Comparison of ENCODE assay signal across 7 mouse cellular contexts in the genomic region with DNA sequence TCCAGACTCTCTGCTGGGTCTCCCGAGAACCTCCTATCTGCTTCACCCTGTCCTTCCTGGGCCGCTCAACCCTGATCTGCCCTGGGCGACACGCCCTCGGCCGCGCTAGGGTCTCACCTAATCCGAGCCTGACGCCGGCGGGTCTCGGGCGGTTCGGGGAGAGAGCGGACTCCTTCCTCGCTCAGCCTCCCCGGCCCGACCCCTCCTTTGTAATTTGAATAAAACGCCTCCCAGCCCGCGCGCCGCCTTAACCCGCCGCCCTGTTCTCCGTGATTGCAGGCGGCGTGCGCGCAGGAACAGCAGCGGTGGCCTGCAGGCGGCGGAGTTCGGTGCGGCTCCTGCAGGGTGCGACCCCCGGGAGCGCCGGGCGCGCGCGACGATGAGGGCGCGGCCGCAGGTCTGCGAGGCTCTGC. TPM values are rescaled to one million over a fixed set of nuclear protein-coding genes. Genes with fewer than 3 reads are reported as not detected.
DNase-seq lines count a peak whose midpoint lies in the region; ATAC-seq and TF ChIP-seq lines count a peak whose summit lies in the region.

No protein-coding gene starts in this region.

- peak overlapping the region; percentile 94 for H3K4me2 ChIP-seq in heart, postnatal 0 days (ENCODE audit: low read depth, low read length)
- peak overlapping the region; percentile 87 for H3K4me2 ChIP-seq in limb, embryonic 11.5 days (ENCODE audit: low read depth, severe bottlenecking)
- H3K4me2 ChIP-seq in midbrain, embryonic 14.5 days (ENCODE audit: low read length): peak overlapping the region; percentile 89

- under 1% methylated on average over 45 of the region's 48 CpGs for WGBS in heart, postnatal 0 days
- WGBS in limb, embryonic 11.5 days: under 1% methylated on average over 48 of the region's 48 CpGs
- under 1% methylated on average over 48 of the region's 48 CpGs for WGBS in midbrain, embryonic 14.5 days

- H3K4me1 ChIP-seq in heart, postnatal 0 days (ENCODE audit: control insufficient read depth, insufficient read depth): peaks cover 32% of the 10 kb centered on the region
- peaks cover 61% of the 10 kb centered on the region for H3K4me1 ChIP-seq in limb, embryonic 11.5 days (ENCODE audit: control insufficient read depth, insufficient read depth, low read length)
- H3K4me1 ChIP-seq in midbrain, embryonic 14.5 days (ENCODE audit: control insufficient read depth, insufficient read depth, low read length): peaks cover 34% of the 10 kb centered on the region

- H3K9me3 ChIP-seq in heart, postnatal 0 days (replicated peaks; ENCODE audit: control insufficient read depth, low read length): no peaks in the 10 kb centered on the region
- H3K9me3 ChIP-seq in limb, embryonic 11.5 days (ENCODE audit: control insufficient read depth, low read length): no peaks in the 10 kb centered on the region
- H3K9me3 ChIP-seq in midbrain, embryonic 14.5 days (ENCODE audit: control insufficient read depth, low read length): no peaks in the 10 kb centered on the region

- H3K27ac ChIP-seq in heart, postnatal 0 days (ENCODE audit: low read depth): no peak overlapping the region
- no peak overlapping the region for H3K27ac ChIP-seq in limb, embryonic 11.5 days (replicated peaks; ENCODE audit: low read depth, low read length)
- no peak overlapping the region for H3K27ac ChIP-seq in midbrain, embryonic 14.5 days (replicated peaks; ENCODE audit: low read depth, low read length)

- ATAC-seq in heart, postnatal 0 days (ENCODE audit: insufficient read depth, low read depth): peak; percentile 14; the same call in 1 of the 2 replicates
- no peak for ATAC-seq in limb, embryonic 11.5 days (ENCODE audit: insufficient number of reproducible peaks, low FRiP score, low TSS enrichment, low read depth)
- ATAC-seq in midbrain, embryonic 14.5 days (ENCODE audit: low FRiP score, low TSS enrichment): peak; percentile 16; the same call in 1 of the 2 replicates

- no peaks in the 10 kb centered on the region for H3K79me3 ChIP-seq in C2C12 (ENCODE audit: low read depth)

- peak overlapping the region; percentile 10 for H3ac ChIP-seq in C2C12 (ENCODE audit: control insufficient read depth, insufficient read length, low read depth)

- H3K79me2 ChIP-seq in C2C12 (ENCODE audit: control insufficient read depth, insufficient read depth): no peaks in the 10 kb centered on the region

- peaks cover 36% of the 10 kb centered on the region for H3K27me3 ChIP-seq in C2C12 (ENCODE audit: control insufficient read depth, insufficient read depth, insufficient read length)
- peaks cover 38% of the 10 kb centered on the region for H3K27me3 ChIP-seq in heart, postnatal 0 days (ENCODE audit: control insufficient read depth, insufficient read depth, low read length)
- peaks cover 50% of the 10 kb centered on the region for H3K27me3 ChIP-seq in limb, embryonic 11.5 days (ENCODE audit: control insufficient read depth, insufficient read depth, low read length)
- H3K27me3 ChIP-seq in midbrain, embryonic 14.5 days (ENCODE audit: control insufficient read depth, insufficient read depth, low read length): peaks cover 71% of the 10 kb centered on the region

- peak overlapping the region; percentile 45 for H3K9ac ChIP-seq in heart, postnatal 0 days (replicated peaks; ENCODE audit: low read depth, low read length)
- peak overlapping the region; percentile 44 for H3K9ac ChIP-seq in limb, embryonic 11.5 days (ENCODE audit: low read length)
- H3K9ac ChIP-seq in midbrain, embryonic 14.5 days (replicated peaks; ENCODE audit: low read length): peak overlapping the region; percentile 50; the same call in 1 of the 2 replicates

- no peak for TF ChIP-seq EP300 in heart, postnatal 0 days (IDR thresholded peaks at IDR 0.05; ENCODE audit: low read depth)

- DNase-seq in B cell, adult 2 months: peak; percentile 46
- peak; percentile 88 for DNase-seq in embryo, embryonic 11 days
- DNase-seq in heart, postnatal 0 days (ENCODE audit: low spot score): peak; percentile 65
- DNase-seq in limb, embryonic 11.5 days (ENCODE audit: low spot score): peak; percentile 85
- DNase-seq in midbrain, embryonic 14.5 days: peak; percentile 82
- DNase-seq in urinary bladder, adult 2 months (ENCODE audit: low spot score): peak; percentile 57

- H3K36me3 ChIP-seq in C2C12 (ENCODE audit: control insufficient read depth, insufficient read depth): no peaks in the 10 kb centered on the region
- no peaks in the 10 kb centered on the region for H3K36me3 ChIP-seq in heart, postnatal 0 days (replicated peaks; ENCODE audit: control insufficient read depth, insufficient read depth, low read length)
- no peaks in the 10 kb centered on the region for H3K36me3 ChIP-seq in limb, embryonic 11.5 days (ENCODE audit: control insufficient read depth, insufficient read depth, low read length)
- no peaks in the 10 kb centered on the region for H3K36me3 ChIP-seq in midbrain, embryonic 14.5 days (ENCODE audit: control insufficient read depth, insufficient read depth, low read length)

- no peak overlapping the region for H3K4me3 ChIP-seq in C2C12 (ENCODE audit: insufficient read depth, poor library complexity, severe bottlenecking)
- H3K4me3 ChIP-seq in heart, postnatal 0 days (ENCODE audit: low read depth, low read length): peak overlapping the region; percentile 60
- H3K4me3 ChIP-seq in limb, embryonic 11.5 days (ENCODE audit: low read depth, low read length): peak overlapping the region; percentile 53
- H3K4me3 ChIP-seq in midbrain, embryonic 14.5 days (replicated peaks; ENCODE audit: low read depth, low read length): peak overlapping the region; percentile 44

- peak; percentile 76 for TF ChIP-seq CTCF in C2C12 (IDR thresholded peaks at IDR 0.05; ENCODE audit: control insufficient read depth, insufficient read depth, insufficient read length)
- TF ChIP-seq CTCF in heart, postnatal 0 days (IDR thresholded peaks at IDR 0.05; ENCODE audit: low read depth): peak; percentile 42

TF ChIP-seq in C2C12, 6 proteins besides CTCF, POLR2A, EP300 and RAD21:
- TF ChIP-seq MYOG (IDR thresholded peaks at IDR 0.05; ENCODE audit: control insufficient read depth, extremely low read depth, insufficient read length) (no peak), CEBPB (IDR thresholded peaks at IDR 0.05; ENCODE audit: low read depth) (no peak), MYOD1 (IDR thresholded peaks at IDR 0.05; ENCODE audit: control insufficient read depth, insufficient read length, low read depth) (no peak), MAX (IDR thresholded peaks at IDR 0.05) (no peak), USF1 (IDR thresholded peaks at IDR 0.05; ENCODE audit: low read depth) (no peak), FOSL1 (IDR thresholded peaks at IDR 0.05; ENCODE audit: insufficient read depth, low read length, poor library complexity, severe bottlenecking) (no peak)

RNA-seq across cellular contexts. Expression of a gene that starts 3.8 kb away (rescaled TPM):
- polyA plus RNA-seq in C2C12 (2012; fragmentation: generic; extraction: Trizol): 0.44 TPM
- total RNA-seq in heart, postnatal 0 days (2014; rRNA removed; ENCODE audit: low replicate concordance): 22.9 and 33.9 TPM in 2 replicates
- polyA plus RNA-seq in heart, postnatal 0 days (2015; fragmentation: Nextera tagmentation; extraction: Ambion mirVana): 4.3 and 4.4 TPM in 2 replicates
- 21.3 and 22.2 TPM in 2 replicates for polyA plus RNA-seq in limb, embryonic 11.5 days (2014; fragmentation: Nextera tagmentation; extraction: Ambion mirVana)
- polyA plus RNA-seq in midbrain, embryonic 14.5 days (2014; fragmentation: Nextera tagmentation; extraction: Ambion mirVana): 0.58 and 0.64 TPM in 2 replicates
- polyA plus RNA-seq in urinary bladder, adult 2 months (2012; rRNA removed): 13.3 and 13.8 TPM in 2 replicates
